In the genomic region with DNA sequence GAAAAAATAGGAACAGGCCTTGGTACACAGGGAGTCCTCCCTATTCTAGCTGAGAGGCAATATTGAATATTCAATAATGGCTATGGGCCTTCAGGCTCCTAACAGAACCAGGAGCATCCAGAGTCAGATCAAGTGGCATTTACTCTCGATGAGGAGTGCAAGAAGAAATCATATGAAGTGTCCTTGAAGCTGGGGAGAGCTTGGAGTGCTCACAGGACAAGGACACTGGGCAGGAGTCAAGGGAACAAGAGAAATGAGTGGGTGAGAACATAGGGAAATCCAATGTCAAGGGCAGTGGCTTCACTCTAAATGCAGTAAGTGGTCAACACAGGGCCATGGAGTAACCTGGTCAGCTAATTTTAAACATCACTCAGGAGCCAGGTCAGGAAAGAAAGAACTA, we compare ENCODE assay signal across 18 mouse cellular contexts.
A peak's percentile ranks its signal among the peaks of the same experiment; 100 is the strongest.
DNase-seq lines count a peak whose midpoint lies in the region.
"Had no signal": no experiment of that assay in that cellular context is flagged by ENCODE, and none has a peak within 500 bp of the region (broad histone marks: within the 10 kb centered on the region; RNA-seq: fewer than 3 reads in every experiment).

No protein-coding gene starts in this region.

- DNase-seq in adrenal gland, adult (ENCODE audit: inconsistent age in 2 of 2, low spot score in 1 of 2) = peak; percentile 55 to 59
- no peak for DNase-seq in adrenal gland, postnatal 25 days
- peak; percentile 27 for DNase-seq in adrenal gland, adult 2 months
- DNase-seq in adrenal gland, postnatal 10 days = no peak
- peak; percentile 19 for DNase-seq in adrenal gland, adult 8-10 months
- no peak for DNase-seq in adrenal gland, postnatal 36 days
- DNase-seq in heart, adult 11 months = peak; percentile 33
- no peak for DNase-seq in heart, adult 8-10 months (ENCODE audit: low spot score)
- DNase-seq: adrenal gland, postnatal 14 days; B cell, adult 2 months; cerebellum, adult 11 months; cerebellum, adult 11-12 months; cerebellum, adult 18-20 months; cerebellum, adult 2 months; cerebellum, adult 8-10 months; cerebellum, adult 9-10 months; cerebellum, adult 9-11 months; cerebellum, postnatal 10 days had no signal

Comparison
In these comparisons a context has a peak if more than half of its experiments do, and no peak if none do; other contexts are left out.
1. DNase-seq: peak in adrenal gland, adult (2 of 2), adrenal gland, adult 2 months (single experiment), adrenal gland, adult 8-10 months (single experiment) and heart, adult 11 months (single experiment); none in adrenal gland, postnatal 25 days (single experiment), adrenal gland, postnatal 10 days (single experiment), adrenal gland, postnatal 36 days (0 of 2) and heart, adult 8-10 months (single experiment).